Mouse (Mus musculus) spleen, adult 2 months (tissue): Measurements from ENCODE around the gene Trafd1.

Experiments used
- CTCF ChIP-seq: fragments of 200-500 bp; IDR thresholded peaks from 2 replicates; pipeline ENCODE4 v1.5.1; 2011; ENCODE audit warnings: mild to moderate bottlenecking, inconsistent platforms; ENCODE audit not compliant: insufficient read depth, insufficient read length, insufficient replicate concordance; ENCODE audit errors: extremely low read depth
- POLR2A ChIP-seq: fragments of 200-500 bp; IDR thresholded peaks from 2 replicates; pipeline ENCODE4 v1.6.1; 2011; ENCODE audit warnings: low read depth, low read length, inconsistent platforms

GRCm38 (mm10) chr5:121398146-121398964 lies 12.9 kb upstream of the Trafd1 start:
- TF ChIP-seq POLR2A = no peak
- no peak for TF ChIP-seq CTCF
